Mouse (Mus musculus): ENCODE data around the gene Fgg. TPM values are rescaled to one million over a fixed set of nuclear protein-coding genes. Genes with fewer than 3 reads are reported as not detected.
A peak's percentile ranks its signal among the peaks of the same experiment; 100 is the strongest.

The Fgg gene
- not detected in 2 replicates for polyA plus RNA-seq (2016; fragmentation: Nextera tagmentation; extraction: Ambion mirVana)

GRCm38 (mm10) chr3:83007557-83007956 lies at the start of gene Fgg:
Gene Fgg (plus strand): TSS chr3:83007724.
- H3K36me3 ChIP-seq (replicated peaks), result no peaks in the 10 kb centered on the region
- H3K4me3 ChIP-seq, result no peak within 1 kb of the TSS
- no peak within 1 kb of the TSS for H3K27ac ChIP-seq
- no peaks in the 10 kb centered on the region for H3K4me1 ChIP-seq
- no peaks in the 10 kb centered on the region for H3K27me3 ChIP-seq (ENCODE audit: poor library complexity, severe bottlenecking)
- no peak for DNase-seq (ENCODE audit: extremely low spot score, low spot score)
- WGBS, result 55% methylated on average over 7 of the region's 7 CpGs
- no peaks in the 10 kb centered on the region for H3K9me3 ChIP-seq

DNA sequence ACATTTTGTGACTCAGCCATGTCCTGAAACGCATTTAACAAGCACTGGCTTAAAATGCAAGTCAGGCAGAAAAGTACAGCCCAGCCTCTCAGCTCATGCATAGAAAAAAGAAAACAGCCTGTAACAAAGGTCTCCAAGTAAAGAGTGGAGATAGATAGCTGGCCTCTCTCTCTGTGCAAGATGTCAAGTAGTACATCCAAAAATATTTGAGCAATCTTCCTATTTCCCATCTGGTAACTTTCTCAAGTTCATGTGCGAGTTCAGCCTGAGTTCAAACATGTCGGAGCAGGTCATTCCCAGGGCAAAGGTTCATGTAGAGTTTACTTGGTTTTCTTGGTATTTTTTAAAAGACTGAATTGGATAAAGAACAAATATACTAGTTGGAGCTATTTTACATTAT lies 36.5 kb upstream of the Fgg start:
- Histone ChIP-seq H3K27me3 (ENCODE audit: poor library complexity, severe bottlenecking) (no peaks in the 10 kb centered on the region), H3K27ac (no peak overlapping the region), H3K4me1 (peaks cover 5% of the 10 kb centered on the region; the same call in 1 of the 2 replicates), H3K9me3 (no peaks in the 10 kb centered on the region), H3K4me3 (no peak overlapping the region), H3K36me3 (replicated peaks) (no peaks in the 10 kb centered on the region)
- 88% methylated on average over 3 of the region's 3 CpGs for WGBS
- no peak for DNase-seq (ENCODE audit: extremely low spot score, low spot score)

GRCm38 (mm10) chr3:82980818-82981217 lies 26.7 kb upstream of the Fgg start:
- WGBS, result 86% methylated on average over 6 of the region's 6 CpGs
- H3K36me3 ChIP-seq (replicated peaks), result no peaks in the 10 kb centered on the region
- no peak overlapping the region for H3K27ac ChIP-seq
- no peaks in the 10 kb centered on the region for H3K27me3 ChIP-seq (ENCODE audit: poor library complexity, severe bottlenecking)
- no peak for DNase-seq (ENCODE audit: extremely low spot score, low spot score)
- H3K4me1 ChIP-seq, result no peaks in the 10 kb centered on the region
- no peaks in the 10 kb centered on the region for H3K9me3 ChIP-seq
- H3K4me3 ChIP-seq, result no peak overlapping the region

- WGBS, result 81% methylated on average over 8 of the region's 8 CpGs
- DNase-seq (ENCODE audit: extremely low spot score, low spot score), result no peak
Measured at GRCm38 (mm10) chr3:82981861-82982260, 25.7 kb upstream of the Fgg start.

GRCm38 (mm10) chr3:82984840-82985239 lies 22.7 kb upstream of the Fgg start:
- no peaks in the 10 kb centered on the region for H3K4me1 ChIP-seq
- DNase-seq (ENCODE audit: extremely low spot score, low spot score), result no peak
- H3K9me3 ChIP-seq, result no peaks in the 10 kb centered on the region
- no peaks in the 10 kb centered on the region for H3K27me3 ChIP-seq (ENCODE audit: poor library complexity, severe bottlenecking)
- H3K36me3 ChIP-seq (replicated peaks), result no peaks in the 10 kb centered on the region
- H3K27ac ChIP-seq, result no peak overlapping the region
- 82% methylated on average over 2 of the region's 2 CpGs for WGBS
- no peak overlapping the region for H3K4me3 ChIP-seq

More at GRCm38 (mm10) chr3:82981861-82982260, 25.7 kb upstream of the Fgg start:
- Histone ChIP-seq H3K27ac (no peak overlapping the region), H3K9me3 (no peaks in the 10 kb centered on the region), H3K4me1 (no peaks in the 10 kb centered on the region), H3K27me3 (ENCODE audit: poor library complexity, severe bottlenecking) (no peaks in the 10 kb centered on the region), H3K36me3 (replicated peaks) (no peaks in the 10 kb centered on the region), H3K4me3 (no peak overlapping the region)

DNA sequence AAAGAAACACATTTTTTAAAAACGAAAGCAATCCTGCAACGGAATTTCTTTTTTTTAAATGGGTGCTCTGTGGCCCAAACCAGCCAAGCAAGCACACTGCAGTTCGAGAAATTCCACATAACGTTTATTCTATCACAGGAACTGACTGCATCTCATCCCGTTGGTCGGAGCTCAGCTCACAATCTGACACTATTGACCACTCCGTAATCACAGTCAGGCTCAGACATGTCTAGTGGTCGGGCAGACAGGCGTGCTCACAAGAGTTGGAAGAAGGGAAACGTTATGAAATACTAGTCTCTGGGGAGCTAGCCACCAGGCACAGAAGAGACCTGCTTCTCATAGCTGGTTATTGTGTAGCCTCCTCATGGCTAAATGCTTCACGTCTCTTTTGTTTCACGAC lies 15.6 kb upstream of the Fgg start:
- peaks cover 8% of the 10 kb centered on the region for H3K4me1 ChIP-seq
- H3K27ac ChIP-seq, result no peak overlapping the region
- DNase-seq (ENCODE audit: extremely low spot score, low spot score), result peak; percentile 10
- peaks cover 33% of the 10 kb centered on the region for H3K27me3 ChIP-seq (ENCODE audit: poor library complexity, severe bottlenecking)
- WGBS, result 91% methylated on average over 12 of the region's 12 CpGs
- no peak overlapping the region for H3K4me3 ChIP-seq
- H3K9me3 ChIP-seq, result no peaks in the 10 kb centered on the region
- no peaks in the 10 kb centered on the region for H3K36me3 ChIP-seq (replicated peaks)

DNA sequence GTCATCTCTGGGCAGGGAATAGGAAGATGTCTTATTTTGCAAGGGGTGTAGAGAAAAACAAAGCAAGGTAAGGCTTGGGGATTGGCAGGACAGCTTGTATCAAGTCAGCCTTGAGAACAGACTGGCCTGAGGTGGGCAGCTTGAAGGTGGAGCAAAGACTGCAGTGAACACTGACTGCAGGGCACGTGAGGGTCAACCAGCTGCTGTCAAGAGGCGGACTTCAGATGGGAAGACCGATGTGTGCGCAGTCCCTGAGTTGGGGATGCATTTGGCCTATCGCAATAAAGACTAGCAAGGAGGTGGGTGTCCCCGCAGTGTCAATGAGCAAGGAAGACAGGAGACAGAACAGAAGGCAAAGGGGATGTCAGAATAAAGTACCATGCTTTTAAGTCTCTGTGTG lies 14.6 kb upstream of the Fgg start:
- WGBS, result 90% methylated on average over 6 of the region's 6 CpGs
- peak; percentile 10 for DNase-seq (ENCODE audit: extremely low spot score, low spot score)
- Histone ChIP-seq H3K27ac (no peak overlapping the region), H3K9me3 (no peaks in the 10 kb centered on the region), H3K36me3 (replicated peaks) (no peaks in the 10 kb centered on the region), H3K4me3 (no peak overlapping the region), H3K27me3 (ENCODE audit: poor library complexity, severe bottlenecking) (peaks cover 40% of the 10 kb centered on the region), H3K4me1 (peaks cover 8% of the 10 kb centered on the region)

DNA sequence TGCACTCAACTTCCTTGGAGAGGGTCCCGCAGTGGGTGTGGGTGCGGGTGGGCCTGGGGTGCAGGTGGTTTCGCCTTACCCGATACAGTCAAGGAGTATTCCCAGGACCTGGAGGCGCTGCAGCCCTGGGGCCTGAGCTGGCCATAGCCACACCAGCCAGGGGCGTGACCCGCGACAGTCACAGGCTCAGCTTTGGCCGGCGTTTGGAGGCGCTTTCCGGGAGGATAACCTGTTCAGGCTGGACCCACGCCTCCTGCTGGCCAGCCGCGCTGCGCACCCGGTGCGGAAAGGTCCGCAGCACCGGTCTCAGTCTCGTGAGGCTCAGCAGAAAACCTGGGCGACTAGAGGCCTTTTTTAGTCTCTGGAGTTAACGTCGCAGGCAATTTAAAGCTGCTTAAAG lies 12.2 kb upstream of the Fgg start:
- peaks cover 8% of the 10 kb centered on the region for H3K4me1 ChIP-seq
- DNase-seq (ENCODE audit: extremely low spot score, low spot score), result peak; percentile 72
- 2% methylated on average over 24 of the region's 24 CpGs for whole genome bisulfite sequencing
- no peaks in the 10 kb centered on the region for H3K9me3 ChIP-seq
- no peaks in the 10 kb centered on the region for H3K36me3 ChIP-seq (replicated peaks)
- peak overlapping the region; percentile 45 for H3K4me3 ChIP-seq
- H3K27ac ChIP-seq, result no peak overlapping the region
- peaks cover 40% of the 10 kb centered on the region for H3K27me3 ChIP-seq (ENCODE audit: poor library complexity, severe bottlenecking)

GRCm38 (mm10) chr3:82996656-82997055 lies 10.9 kb upstream of the Fgg start:
- no peak overlapping the region for H3K4me3 ChIP-seq
- no peak overlapping the region for H3K27ac ChIP-seq
- H3K36me3 ChIP-seq (replicated peaks), result no peaks in the 10 kb centered on the region
- no peaks in the 10 kb centered on the region for H3K9me3 ChIP-seq
- DNase-seq (ENCODE audit: extremely low spot score, low spot score), result no peak
- peaks cover 40% of the 10 kb centered on the region for H3K27me3 ChIP-seq (ENCODE audit: poor library complexity, severe bottlenecking)
- 82% methylated on average over 3 of the region's 3 CpGs for WGBS
- H3K4me1 ChIP-seq, result peaks cover 8% of the 10 kb centered on the region

DNA sequence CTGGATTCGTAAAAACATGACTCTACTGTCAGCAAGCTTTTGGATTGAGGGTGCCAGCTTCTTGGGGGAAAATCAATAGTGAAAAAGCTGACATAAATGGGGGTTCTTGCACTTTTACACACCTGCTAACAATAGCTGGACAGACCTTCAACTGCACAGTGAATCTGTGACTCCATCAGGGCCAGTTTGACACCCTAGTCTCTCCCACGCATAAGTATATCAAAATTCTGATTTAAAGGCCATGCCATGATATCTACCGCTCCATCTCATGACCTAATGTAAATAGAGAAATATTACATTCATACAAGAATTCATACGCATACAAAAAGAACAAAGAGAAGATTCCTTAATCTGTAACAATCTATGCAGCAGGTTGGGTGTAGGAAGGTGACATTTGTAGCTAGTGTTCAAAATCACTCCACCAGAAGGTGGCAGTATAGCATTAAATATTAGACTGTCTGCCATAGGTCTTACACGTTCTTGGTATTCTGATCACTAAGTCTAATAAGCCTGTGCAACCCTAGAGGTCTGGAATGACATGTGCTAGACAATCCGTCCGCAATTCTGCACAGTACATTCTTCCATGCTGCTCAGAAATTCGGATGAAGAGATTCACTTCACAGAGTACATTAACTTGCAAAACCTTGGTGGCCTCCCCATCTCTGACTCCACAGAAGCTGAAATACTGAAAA lies 8.6 kb upstream of the Fgg start:
- Histone ChIP-seq H3K9me3 (no peaks in the 10 kb centered on the region), H3K36me3 (replicated peaks) (no peaks in the 10 kb centered on the region), H3K27ac (no peak overlapping the region), H3K4me3 (no peak overlapping the region), H3K4me1 (peaks cover 8% of the 10 kb centered on the region), H3K27me3 (ENCODE audit: poor library complexity, severe bottlenecking) (peaks cover 37% of the 10 kb centered on the region)
- no peak for DNase-seq (ENCODE audit: extremely low spot score, low spot score)
- 42% methylated on average over 8 of the region's 8 CpGs for WGBS

GRCm38 (mm10) chr3:82999995-83000394 lies 7.5 kb upstream of the Fgg start:
- no peaks in the 10 kb centered on the region for H3K9me3 ChIP-seq
- H3K36me3 ChIP-seq (replicated peaks), result no peaks in the 10 kb centered on the region
- no peak for DNase-seq (ENCODE audit: extremely low spot score, low spot score)
- peaks cover 7% of the 10 kb centered on the region for H3K4me1 ChIP-seq
- no peak overlapping the region for H3K4me3 ChIP-seq
- H3K27ac ChIP-seq, result no peak overlapping the region
- 87% methylated on average over 9 of the region's 9 CpGs for WGBS
- peaks cover 26% of the 10 kb centered on the region for H3K27me3 ChIP-seq (ENCODE audit: poor library complexity, severe bottlenecking)

GRCm38 (mm10) chr3:83002191-83002590 lies 5.3 kb upstream of the Fgg start:
- peaks cover 5% of the 10 kb centered on the region for H3K27me3 ChIP-seq (ENCODE audit: poor library complexity, severe bottlenecking)
- H3K4me3 ChIP-seq, result no peak overlapping the region
- peak; percentile 24 for DNase-seq (ENCODE audit: extremely low spot score, low spot score)
- no peak overlapping the region for H3K27ac ChIP-seq
- H3K9me3 ChIP-seq, result no peaks in the 10 kb centered on the region
- H3K4me1 ChIP-seq, result no peaks in the 10 kb centered on the region
- WGBS, result 5% methylated on average over 2 of the region's 2 CpGs
- H3K36me3 ChIP-seq (replicated peaks), result no peaks in the 10 kb centered on the region

- Histone ChIP-seq H3K27ac (no peak overlapping the region), H3K4me3 (no peak overlapping the region), H3K4me1 (no peaks in the 10 kb centered on the region), H3K9me3 (no peaks in the 10 kb centered on the region), H3K36me3 (replicated peaks) (no peaks in the 10 kb centered on the region), H3K27me3 (ENCODE audit: poor library complexity, severe bottlenecking) (no peaks in the 10 kb centered on the region)
- 90% methylated on average over 8 of the region's 8 CpGs for WGBS
- DNase-seq (ENCODE audit: extremely low spot score, low spot score), result no peak
Measured at GRCm38 (mm10) chr3:83003068-83003467, 4.5 kb upstream of the Fgg start.

GRCm38 (mm10) chr3:83004801-83005200 lies 2.7 kb upstream of the Fgg start:
- Histone ChIP-seq H3K36me3 (replicated peaks) (no peaks in the 10 kb centered on the region), H3K9me3 (no peaks in the 10 kb centered on the region), H3K4me1 (no peaks in the 10 kb centered on the region), H3K27me3 (ENCODE audit: poor library complexity, severe bottlenecking) (no peaks in the 10 kb centered on the region), H3K4me3 (no peak overlapping the region), H3K27ac (no peak overlapping the region)
- WGBS, result 95% methylated on average over 7 of the region's 7 CpGs
- DNase-seq (ENCODE audit: extremely low spot score, low spot score), result no peak
